Mouse (Mus musculus) retina, postnatal 1 day (tissue): ENCODE measurements at regions not wholly inside any gene's neighbourhood (a gene's known extent, or its start where the extent isn't known, plus 50 kb on each side); places are given as distances from the start of the nearest gene placed in this dataset.
"Not testable (repeated sequence)": the region's sequence is repeated elsewhere in the genome, so short reads cannot be mapped to it uniquely, and the experiment has no call there.

Experiments used
- DNase-seq: peaks from one replicate; pipeline ENCODE4 v3.0.0-alpha.2; 2012

- no peak for DNase-seq
These were observed 723.1 kb upstream of the Brinp1 start for GRCm38 (mm10) chr4:69677315-69677714.

GRCm38 (mm10) chr4:69673456-69673855 lies 719.3 kb upstream of the Brinp1 start:
- DNase-seq: no peak

- DNase-seq: no peak
These were observed 674.7 kb upstream of the Brinp1 start for GRCm38 (mm10) chr4:69628908-69629307.

- DNase-seq: not testable (repeated sequence)
These were observed 672.2 kb upstream of the Brinp1 start for GRCm38 (mm10) chr4:69626426-69626825.

- DNase-seq: no peak
These were observed 671.6 kb upstream of the Brinp1 start for GRCm38 (mm10) chr4:69625831-69626230.

- DNase-seq: no peak
These were observed 666.9 kb upstream of the Brinp1 start for GRCm38 (mm10) chr4:69621058-69621609.

GRCm38 (mm10) chr4:69618161-69618730 lies 664.0 kb upstream of the Brinp1 start:
- DNase-seq: no peak

- DNase-seq: no peak
These were observed 660.7 kb upstream of the Brinp1 start for GRCm38 (mm10) chr4:69614901-69615300.

- no peak for DNase-seq
These were observed 657.6 kb upstream of the Brinp1 start for GRCm38 (mm10) chr4:69611681-69612300.

- no peak for DNase-seq
These were observed 654.7 kb upstream of the Brinp1 start for GRCm38 (mm10) chr4:69608885-69609284.

GRCm38 (mm10) chr4:69596992-69597541 lies 642.9 kb upstream of the Brinp1 start:
- no peak for DNase-seq

GRCm38 (mm10) chr4:69594022-69594421 lies 639.8 kb upstream of the Brinp1 start:
- peak; percentile 19 for DNase-seq

- no peak for DNase-seq
These were observed 622.1 kb upstream of the Brinp1 start for GRCm38 (mm10) chr4:69576256-69576655.

- no peak for DNase-seq
These were observed 593.9 kb upstream of the Brinp1 start for GRCm38 (mm10) chr4:69548104-69548503.

GRCm38 (mm10) chr4:69538172-69538908 lies 584.1 kb upstream of the Brinp1 start:
- no peak for DNase-seq

GRCm38 (mm10) chr4:69533107-69533506 lies 578.9 kb upstream of the Brinp1 start:
- DNase-seq: no peak

- DNase-seq: no peak
These were observed 568.9 kb upstream of the Brinp1 start for GRCm38 (mm10) chr4:69523112-69523511.

- DNase-seq: no peak
These were observed 554.1 kb upstream of the Brinp1 start for GRCm38 (mm10) chr4:69508281-69508680.

- DNase-seq: peak; percentile 0
These were observed 517.0 kb upstream of the Brinp1 start for GRCm38 (mm10) chr4:69471200-69471599.

GRCm38 (mm10) chr4:69459990-69460389 lies 505.8 kb upstream of the Brinp1 start:
- no peak for DNase-seq

- DNase-seq: no peak
These were observed 502.2 kb upstream of the Brinp1 start for GRCm38 (mm10) chr4:69456420-69456819.

- no peak for DNase-seq
These were observed 492.0 kb upstream of the Brinp1 start for GRCm38 (mm10) chr4:69446161-69446560.

- no peak for DNase-seq
These were observed 489.8 kb upstream of the Brinp1 start for GRCm38 (mm10) chr4:69443956-69444355.

GRCm38 (mm10) chr4:69435390-69435789 lies 481.2 kb upstream of the Brinp1 start:
- no peak for DNase-seq
